Mouse (Mus musculus) myocyte (in vitro differentiated cells): ENCODE measurements at regions not wholly inside any gene's neighbourhood (a gene's known extent, or its start where the extent isn't known, plus 50 kb on each side); places are given as distances from the start of the nearest gene placed in this dataset.

Source experiments
- H3K27me3 ChIP-seq: one replicate; pipeline ENCODE4 v1.6.1; 2011; ENCODE audit not compliant: control insufficient read depth, insufficient read depth, insufficient read length
- H3K36me3 ChIP-seq: one replicate; pipeline ENCODE4 v1.6.1; 2011; ENCODE audit not compliant: control insufficient read depth, insufficient read depth
- H3K4me2 ChIP-seq: one replicate; pipeline ENCODE4 v1.6.1; 2011; ENCODE audit warnings: low read depth, control low read depth
- H3K4me3 ChIP-seq: one replicate; pipeline ENCODE4 v1.5.1; 2011; ENCODE audit warnings: mild to moderate bottlenecking, control low read depth, moderate library complexity
- H3K79me2 ChIP-seq: one replicate; pipeline ENCODE4 v1.6.1; 2011; ENCODE audit not compliant: control insufficient read depth, insufficient read depth
- H3ac ChIP-seq: one replicate; pipeline ENCODE4 v1.6.1; 2011; ENCODE audit not compliant: control insufficient read depth, insufficient read length
- CEBPB ChIP-seq: IDR thresholded peaks from 2 replicates; pipeline ENCODE4 v1.6.1; 2011; ENCODE audit warnings: mild to moderate bottlenecking, moderate library complexity; ENCODE audit not compliant: poor library complexity, insufficient read depth, severe bottlenecking
- E2F4 ChIP-seq: IDR thresholded peaks from one replicate; pipeline ENCODE4 v1.6.1; 2011; ENCODE audit warnings: mild to moderate bottlenecking, control low read depth, moderate library complexity; ENCODE audit not compliant: insufficient read depth
- MAX ChIP-seq: IDR thresholded peaks from one replicate; pipeline ENCODE4 v1.6.1; 2011; ENCODE audit warnings: low read depth, mild to moderate bottlenecking, control low read depth
- MYOD1 ChIP-seq, 3 experiments: IDR thresholded peaks; one replicate each; pipeline ENCODE4 v1.6.1; 2011; ENCODE audit warnings: control low read depth in 2 of 3, low read depth in 2 of 3, mild to moderate bottlenecking in 2 of 3, moderate library complexity in 1 of 3; ENCODE audit not compliant: insufficient read length in 2 of 3, control insufficient read depth in 1 of 3
- MYOG ChIP-seq, 3 experiments: IDR thresholded peaks; one replicate each; pipeline ENCODE4 v1.6.1; 2011; ENCODE audit warnings: control low read depth in 2 of 3, low read depth in 2 of 3, mild to moderate bottlenecking in 2 of 3; ENCODE audit not compliant: insufficient read length in 2 of 3, control insufficient read depth in 1 of 3, insufficient read depth in 1 of 3
- POLR2A ChIP-seq: IDR thresholded peaks from one replicate; pipeline ENCODE4 v1.6.1; 2011; ENCODE audit warnings: low read depth, mild to moderate bottlenecking, control low read depth, moderate library complexity; ENCODE audit not compliant: insufficient read length
- POLR2AphosphoS2 ChIP-seq: IDR thresholded peaks from one replicate; pipeline ENCODE4 v1.6.1; 2011; ENCODE audit warnings: low read depth, control low read depth; ENCODE audit not compliant: insufficient read length
- REST ChIP-seq: IDR thresholded peaks from one replicate; pipeline ENCODE4 v1.6.1; 2011; ENCODE audit warnings: mild to moderate bottlenecking, control low read depth, moderate library complexity; ENCODE audit not compliant: insufficient read depth, insufficient read length
- SRF ChIP-seq: IDR thresholded peaks from one replicate; pipeline ENCODE4 v1.6.1; 2011; ENCODE audit warnings: low read depth; ENCODE audit not compliant: control insufficient read depth, insufficient read length
- TCF12 ChIP-seq: IDR thresholded peaks from one replicate; pipeline ENCODE4 v1.6.1; 2011; ENCODE audit warnings: mild to moderate bottlenecking, control low read depth; ENCODE audit not compliant: poor library complexity, insufficient read depth, severe bottlenecking
- TCF3 ChIP-seq: IDR thresholded peaks from one replicate; pipeline ENCODE4 v1.6.1; 2011; ENCODE audit warnings: low read depth, control low read depth; ENCODE audit not compliant: insufficient read length
- USF1 ChIP-seq: IDR thresholded peaks from one replicate; pipeline ENCODE4 v1.6.1; 2011; ENCODE audit warnings: low read depth, mild to moderate bottlenecking, control low read depth, moderate library complexity

GRCm38 (mm10) chr4:131685544-131685943, 152.5 kb downstream of the Ptpru start:
- Histone ChIP-seq H3K36me3 (no peaks in the 10 kb centered on the region), H3K79me2 (no peaks in the 10 kb centered on the region), H3K4me2 (no peak overlapping the region), H3K27me3 (no peaks in the 10 kb centered on the region), H3K4me3 (no peak overlapping the region), H3ac (no peak overlapping the region)
- no peak for TF ChIP-seq E2F4
- no peak for TF ChIP-seq MYOD1 (IDR thresholded peaks at IDR 0.05; ENCODE audit: control insufficient read depth in 1 of 3, insufficient read length in 2 of 3, low read depth in 2 of 3)
- no peak for TF ChIP-seq REST
- TF ChIP-seq SRF, result no peak
- TF ChIP-seq POLR2A, result no peak
- TF ChIP-seq TCF12, result no peak
- TF ChIP-seq POLR2AphosphoS2, result no peak
- no peak for TF ChIP-seq TCF3
- TF ChIP-seq MAX, result no peak
- no peak for TF ChIP-seq CEBPB
- TF ChIP-seq MYOG (IDR thresholded peaks at IDR 0.05; ENCODE audit: control insufficient read depth in 1 of 3, insufficient read depth in 1 of 3, insufficient read length in 2 of 3, low read depth in 2 of 3), result no peak
- no peak for TF ChIP-seq USF1

- TF ChIP-seq MAX (no peak), TCF12 (no peak), MYOD1 (IDR thresholded peaks at IDR 0.05; ENCODE audit: control insufficient read depth in 1 of 3, insufficient read length in 2 of 3, low read depth in 2 of 3) (no peak), POLR2AphosphoS2 (no peak)
- Histone ChIP-seq H3K4me2 (no peak overlapping the region), H3K4me3 (no peak overlapping the region), H3K36me3 (no peaks in the 10 kb centered on the region), H3ac (no peak overlapping the region), H3K27me3 (no peaks in the 10 kb centered on the region), H3K79me2 (no peaks in the 10 kb centered on the region)
Measured at GRCm38 (mm10) chr4:131694232-131694631, 143.9 kb downstream of the Ptpru start.

- no peaks in the 10 kb centered on the region for H3K27me3 ChIP-seq
- TF ChIP-seq E2F4 (no peak), SRF (no peak), MAX (no peak), MYOG (IDR thresholded peaks at IDR 0.05; ENCODE audit: control insufficient read depth in 1 of 3, insufficient read depth in 1 of 3, insufficient read length in 2 of 3, low read depth in 2 of 3) (no peak), USF1 (no peak), TCF12 (no peak), POLR2A (no peak), REST (no peak), MYOD1 (IDR thresholded peaks at IDR 0.05; ENCODE audit: control insufficient read depth in 1 of 3, insufficient read length in 2 of 3, low read depth in 2 of 3) (no peak)
- H3K4me3 ChIP-seq, result no peak overlapping the region
- H3K36me3 ChIP-seq, result no peaks in the 10 kb centered on the region
- no peaks in the 10 kb centered on the region for H3K79me2 ChIP-seq
- no peak overlapping the region for H3ac ChIP-seq
- H3K4me2 ChIP-seq, result no peak overlapping the region
Measured at GRCm38 (mm10) chr4:131695941-131696912, 141.9 kb downstream of the Ptpru start.
